Mouse (Mus musculus) liver (tissue): ENCODE data around the gene Ccdc146.
"Not testable (repeated sequence)": the region's sequence is repeated elsewhere in the genome, so short reads cannot be mapped to it uniquely, and the experiment has no call there.

Experiments used
- DNase-seq: peaks from one replicate; pipeline ENCODE4 v3.0.0-alpha.2; 2020; ENCODE audit warnings: mixed read lengths

Ccdc146 gene

GRCm38 (mm10) chr5:21329672-21330665 lies 94.5 kb downstream of the Ccdc146 start:
- DNase-seq: no peak

DNA sequence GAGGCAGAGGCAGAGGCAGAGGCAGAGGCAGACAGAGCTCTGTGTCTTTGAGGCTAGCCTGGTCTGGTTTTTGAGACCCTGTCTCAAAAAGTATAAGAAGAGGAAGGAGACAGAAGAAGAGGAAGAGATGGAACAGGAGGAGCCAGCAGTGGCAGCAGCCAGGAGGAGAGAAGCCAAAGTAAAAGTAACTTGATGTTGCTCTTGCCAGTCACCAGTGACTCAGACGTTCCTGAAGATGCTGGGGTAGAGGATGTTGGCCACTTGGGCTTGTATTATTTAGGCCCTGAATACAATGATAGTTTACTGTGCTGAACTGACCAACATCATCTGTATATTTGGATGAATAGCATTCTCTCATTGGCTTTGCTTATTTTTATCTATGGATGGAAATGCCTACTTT lies 95.9 kb downstream of the Ccdc146 start:
- no peak for DNase-seq

DNA sequence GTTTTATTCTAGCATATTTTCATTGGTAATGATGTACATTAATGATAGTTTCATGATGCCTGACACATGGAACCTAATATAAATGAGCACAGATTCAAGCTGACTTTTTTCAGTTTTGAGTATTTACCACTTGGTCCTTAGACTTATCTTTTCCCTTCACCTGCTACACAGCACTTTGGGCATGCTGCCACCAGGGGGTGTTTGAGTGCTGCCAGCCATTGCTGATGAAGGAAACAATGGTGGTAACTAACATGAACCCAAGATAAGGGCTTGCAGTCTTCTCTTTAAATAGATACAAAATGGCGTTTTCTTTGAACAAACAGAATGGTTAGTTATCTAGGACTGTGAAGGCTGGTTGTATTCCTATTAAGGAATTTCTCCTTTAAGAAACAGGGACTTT lies 98.0 kb downstream of the Ccdc146 start:
- DNase-seq: peak; percentile 69

DNA sequence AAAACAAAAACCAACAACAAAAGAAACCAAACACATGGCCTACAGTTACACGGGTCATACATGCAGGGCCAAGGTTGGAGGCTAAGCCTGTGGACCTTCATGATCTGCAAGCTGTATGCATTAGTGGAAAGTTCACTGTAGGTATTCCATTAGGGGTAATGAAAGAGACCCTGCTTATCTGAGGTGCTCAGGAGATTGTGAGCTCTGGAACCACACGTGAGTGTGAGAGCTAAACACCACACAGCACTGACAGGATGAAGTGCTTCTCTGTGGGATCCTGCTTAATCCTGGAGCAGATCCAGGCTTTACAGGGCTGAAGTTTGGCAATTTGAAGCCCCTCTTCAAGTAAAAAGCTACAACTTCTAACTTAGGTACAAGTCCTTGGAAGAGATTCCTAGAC lies 104.3 kb downstream of the Ccdc146 start:
- no peak for DNase-seq

- DNase-seq: no peak
These were observed 109.8 kb downstream of the Ccdc146 start for GRCm38 (mm10) chr5:21314696-21315095.

GRCm38 (mm10) chr5:21307165-21307564 lies 117.3 kb downstream of the Ccdc146 start:
- no peak for DNase-seq

GRCm38 (mm10) chr5:21301011-21301410 lies 123.5 kb downstream of the Ccdc146 start:
- no peak for DNase-seq

DNA sequence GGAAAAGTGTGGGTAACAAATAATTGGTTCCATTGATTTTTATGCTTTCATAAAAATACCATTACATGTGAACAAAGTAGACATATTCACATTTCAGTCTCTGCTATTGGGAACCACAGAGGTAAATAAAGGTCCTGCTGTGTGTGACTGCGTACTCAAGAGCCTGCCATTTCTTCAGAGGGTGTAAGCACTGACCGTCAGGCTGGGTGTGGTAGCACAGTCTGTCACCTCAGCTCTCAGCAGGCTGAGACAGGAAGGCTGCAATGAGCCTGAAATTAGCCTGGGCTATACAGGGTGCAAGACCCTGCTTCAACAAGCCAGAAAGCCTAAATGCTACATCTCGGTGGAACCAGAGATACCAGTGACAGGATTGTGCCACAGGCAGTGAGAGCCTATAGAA lies 124.4 kb downstream of the Ccdc146 start:
- no peak for DNase-seq

DNA sequence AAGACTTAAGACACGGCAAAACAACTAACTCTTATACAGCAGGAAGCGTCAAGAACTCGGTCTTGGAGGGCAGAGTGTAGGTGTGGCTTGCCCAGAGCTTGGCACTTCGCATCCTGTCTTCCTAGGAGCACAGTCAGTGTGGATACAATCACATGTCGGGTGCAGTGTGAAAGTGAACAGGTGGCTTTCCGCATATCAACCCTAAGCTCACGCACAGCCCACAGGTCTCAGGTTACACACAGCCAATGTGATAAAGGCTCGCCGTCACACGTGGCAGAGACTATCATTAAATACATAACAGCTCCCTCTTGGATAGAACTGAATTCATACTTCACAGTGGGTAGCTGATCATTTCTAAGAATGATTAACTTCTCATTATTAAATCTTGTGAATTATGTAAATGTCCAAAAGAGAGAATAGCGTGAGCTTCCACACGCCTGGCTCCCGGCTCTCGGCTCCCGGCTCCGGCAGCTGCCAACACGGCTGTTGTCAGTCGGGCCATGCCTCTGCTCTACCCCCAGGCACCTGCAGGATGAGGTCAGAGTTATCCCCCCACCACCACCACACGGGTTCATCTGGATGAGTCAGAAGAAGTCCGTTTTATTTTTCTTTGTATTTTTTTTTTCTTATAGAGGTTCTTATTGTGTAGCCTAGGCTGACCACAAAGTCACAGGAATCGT lies 125.3 kb downstream of the Ccdc146 start:
- no peak for DNase-seq

DNA sequence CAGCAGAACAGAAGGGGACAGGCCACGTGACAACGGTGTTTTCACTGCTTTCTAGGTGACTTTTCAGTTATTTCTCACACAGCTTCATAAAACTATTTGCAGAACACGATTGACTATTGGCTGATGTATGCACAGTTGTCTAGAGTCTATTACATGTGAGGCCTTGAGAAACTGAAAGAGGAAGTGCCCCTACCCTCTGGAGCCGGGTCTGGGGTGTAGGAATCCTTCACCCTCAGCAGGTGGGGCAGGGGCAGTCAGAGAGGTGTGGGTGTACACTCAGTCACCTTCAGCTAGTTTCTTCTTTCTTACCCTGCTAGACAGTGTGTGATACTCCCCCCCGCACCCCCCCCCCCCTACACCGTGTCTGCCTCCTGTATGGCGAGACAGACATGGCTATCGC lies 128.8 kb downstream of the Ccdc146 start:
- DNase-seq: no peak

- DNase-seq: no peak
These were observed 133.9 kb downstream of the Ccdc146 start for GRCm38 (mm10) chr5:21290594-21290993.

GRCm38 (mm10) chr5:21288658-21289435 lies 135.6 kb downstream of the Ccdc146 start:
- no peak for DNase-seq

- no peak for DNase-seq
These were observed 141.0 kb downstream of the Ccdc146 start for GRCm38 (mm10) chr5:21283356-21284062.

DNA sequence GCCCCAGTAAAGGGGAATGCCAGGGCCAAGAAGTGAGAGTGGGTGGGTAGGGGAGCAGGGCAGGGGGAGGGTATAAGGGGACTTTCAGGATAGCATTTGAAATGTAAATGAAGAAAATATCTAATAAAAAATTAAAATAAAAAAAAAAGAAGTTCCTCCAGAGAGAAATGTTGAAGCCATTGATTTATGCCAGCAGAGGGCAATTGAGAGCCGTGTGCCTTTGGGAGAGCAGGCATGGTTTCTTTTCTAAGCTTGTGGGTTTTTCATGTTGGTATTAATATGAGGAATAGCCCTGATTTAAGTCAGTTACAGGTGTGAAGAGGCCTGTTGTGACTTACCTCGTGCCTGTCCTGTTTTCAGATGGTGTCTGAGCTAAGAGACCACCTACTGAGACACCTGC lies 146.8 kb downstream of the Ccdc146 start:
- not testable (repeated sequence) for DNase-seq

DNA sequence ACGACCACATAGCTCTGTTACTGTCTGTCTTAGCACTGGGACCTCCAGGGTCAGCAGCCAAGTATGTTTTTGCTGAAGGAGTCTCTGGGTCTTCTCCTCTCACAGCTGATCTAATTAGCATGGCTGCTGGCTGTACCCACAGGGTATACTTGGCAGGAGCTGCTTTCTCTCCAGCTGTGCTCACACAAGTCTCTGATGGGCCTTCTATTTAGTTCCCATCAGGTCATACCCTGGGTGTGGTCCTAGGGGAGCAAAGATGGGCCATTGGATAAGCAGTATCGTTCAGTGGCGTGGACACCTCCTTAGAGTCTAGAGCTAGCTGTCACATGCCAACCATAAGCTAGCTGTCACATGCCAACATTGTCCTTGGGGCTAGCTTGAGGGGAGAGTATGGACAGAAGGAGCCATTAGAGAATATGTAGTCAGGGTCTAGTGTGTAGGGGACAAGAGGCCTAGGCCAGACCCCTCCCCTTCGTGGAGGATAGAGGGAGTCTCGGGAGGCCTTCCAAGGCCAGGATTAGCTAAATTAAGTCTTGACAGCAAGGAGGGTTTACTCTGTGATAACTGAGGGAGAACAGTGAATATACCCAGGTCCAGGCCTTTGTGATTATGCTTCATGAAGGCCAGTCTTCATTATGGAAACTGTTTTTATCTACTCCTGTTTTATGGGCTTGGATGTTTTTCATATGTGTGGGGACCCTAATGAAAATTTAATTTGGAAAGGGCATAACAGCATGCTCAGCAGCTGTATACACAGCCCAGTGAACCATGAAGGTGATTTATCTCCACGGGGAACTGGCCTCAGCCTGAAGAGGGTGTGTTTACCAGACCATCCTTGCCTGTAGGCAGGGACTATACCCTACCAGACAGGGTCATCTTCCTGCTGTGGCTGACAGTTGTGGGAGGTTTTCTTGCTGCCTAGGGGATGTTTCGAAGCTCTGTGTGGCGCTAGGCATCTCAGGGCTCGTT lies 152.8 kb downstream of the Ccdc146 start:
- DNase-seq: no peak

- no peak for DNase-seq
These were observed 153.7 kb downstream of the Ccdc146 start for GRCm38 (mm10) chr5:21270756-21271155.

- DNase-seq: no peak
These were observed 155.0 kb downstream of the Ccdc146 start for GRCm38 (mm10) chr5:21269446-21269845.

DNA sequence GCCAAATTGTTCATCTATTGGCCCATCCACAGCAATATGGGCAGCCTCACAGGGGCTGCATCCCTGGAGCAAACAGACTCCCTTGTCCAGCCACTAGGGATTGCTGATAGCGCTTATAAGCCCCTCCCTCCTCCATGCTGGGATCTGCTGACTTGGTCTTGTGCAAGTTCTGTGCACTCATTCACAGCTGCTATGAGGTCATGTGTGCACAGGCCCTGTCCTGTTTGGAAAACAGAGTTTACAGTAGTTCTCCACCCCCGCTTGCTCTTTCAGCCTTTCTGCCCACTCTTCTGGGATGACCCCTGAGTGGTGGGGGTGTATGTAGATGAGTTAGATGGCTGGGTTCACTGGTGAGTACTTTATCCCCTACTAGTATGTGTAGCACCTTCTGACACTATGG lies 157.4 kb downstream of the Ccdc146 start:
- DNase-seq: no peak

DNA sequence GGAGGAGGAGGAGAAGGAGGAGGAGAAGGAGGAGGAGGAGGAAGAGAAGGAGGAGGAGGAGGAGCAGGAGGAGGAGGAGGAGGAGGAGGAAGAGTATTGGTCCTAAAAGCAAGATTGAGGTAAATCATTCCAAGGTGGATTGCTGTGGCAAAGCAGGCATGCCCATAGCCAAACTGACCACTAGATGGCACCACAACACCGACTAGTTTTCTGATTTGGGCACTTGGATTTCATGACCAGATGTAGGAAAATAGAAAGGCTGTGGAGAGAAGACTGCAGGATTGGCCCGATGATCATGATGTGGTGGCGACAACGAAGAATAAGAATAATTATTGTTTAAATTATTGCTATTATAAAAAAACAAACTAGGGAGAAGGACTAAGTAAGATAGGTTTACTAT lies 159.4 kb downstream of the Ccdc146 start:
- DNase-seq: peak; percentile 71

DNA sequence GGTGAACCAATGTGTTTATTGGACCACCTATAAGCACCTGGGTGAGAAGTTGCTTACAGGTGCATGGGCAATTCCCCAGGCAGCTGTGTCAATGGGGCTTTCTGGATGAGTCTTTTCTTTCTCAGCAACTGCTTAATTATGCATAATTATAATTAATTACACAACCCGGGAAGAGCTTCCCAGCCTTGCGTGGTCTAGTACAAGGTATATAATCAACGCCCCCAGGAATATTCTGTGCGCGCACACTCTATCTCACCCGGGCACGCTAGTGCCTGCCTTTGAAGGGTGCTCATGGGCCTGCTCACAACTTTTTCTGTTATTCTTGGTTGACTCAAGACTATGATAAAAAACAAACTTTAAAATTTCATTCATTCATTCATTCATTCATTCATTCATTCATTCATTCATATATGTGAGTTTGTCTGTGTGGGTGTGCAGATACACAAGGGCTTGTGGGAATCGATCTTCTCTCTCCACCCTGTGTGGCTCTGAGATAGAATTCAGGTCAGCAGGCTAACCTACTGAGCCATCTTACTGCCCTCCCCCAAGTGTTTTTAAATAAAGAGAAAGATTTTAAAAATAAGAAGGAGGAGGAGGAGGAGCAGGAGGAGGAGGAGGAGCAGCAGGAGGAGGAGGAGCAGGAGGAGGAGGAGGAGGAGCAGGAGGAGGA lies 160.0 kb downstream of the Ccdc146 start:
- no peak for DNase-seq
